Comparison of ENCODE assay signal across 20 mouse cellular contexts in the genomic region with DNA sequence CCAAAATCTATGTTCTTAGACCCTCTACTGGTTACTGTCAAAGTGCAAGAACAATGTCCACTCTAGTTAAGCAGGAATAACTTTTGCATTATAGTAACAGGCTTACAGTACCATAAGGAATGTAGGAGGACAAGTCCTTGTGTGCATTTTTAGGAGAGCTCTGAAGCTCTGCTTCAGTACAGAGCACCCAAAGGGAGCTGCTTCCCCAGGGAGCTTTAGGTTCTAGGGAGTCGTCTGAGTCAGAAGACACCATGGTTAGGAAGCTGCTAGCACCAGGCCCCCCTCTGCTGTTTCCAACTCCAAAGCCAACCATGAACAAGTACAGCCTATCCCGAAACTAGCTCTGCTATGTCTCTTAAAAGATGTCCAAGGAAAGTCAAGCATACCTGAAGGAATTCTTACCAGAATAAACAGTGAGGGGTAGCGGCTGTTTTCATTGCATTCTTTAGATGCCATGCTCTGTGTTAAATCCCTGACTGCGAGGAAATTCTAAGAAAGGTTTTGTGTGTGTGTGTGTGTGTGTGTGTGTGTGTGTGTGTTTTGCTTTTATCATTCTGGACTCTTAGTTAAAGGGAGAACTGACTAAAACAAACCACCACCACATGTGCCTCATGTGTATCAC.
DNase-seq lines count a peak whose midpoint lies in the region; ATAC-seq and TF ChIP-seq lines count a peak whose summit lies in the region.
"Had no signal": no experiment of that assay in that cellular context is flagged by ENCODE, and none has a peak within 500 bp of the region (broad histone marks: within the 10 kb centered on the region; RNA-seq: fewer than 3 reads in every experiment).

No protein-coding gene starts in this region.

- 0 out of 2 replicates have a peak overlapping the region, but pooled peaks have one; percentile 8 for H3K27ac ChIP-seq in heart, embryonic 13.5 days (replicated peaks)
- no peak overlapping the region for H3K27ac ChIP-seq in midbrain, embryonic 11.5 days (ENCODE audit: low read depth, low read length)
- no peak overlapping the region for H3K27ac ChIP-seq in midbrain, embryonic 16.5 days (ENCODE audit: low read length)
- no peak overlapping the region for H3K27ac ChIP-seq in left cerebral cortex, adult 2 months
- H3K27ac ChIP-seq: embryonic facial prominence, embryonic 15.5 days; forebrain, embryonic 10.5 days; liver, embryonic 15.5 days had no signal

- no peak for DNase-seq in heart, postnatal 4 days
- DNase-seq in midbrain, embryonic 11.5 days (ENCODE audit: low spot score, missing footprints), result peak; percentile 82
- peak; percentile 4 for DNase-seq in lung, postnatal 10 days
- DNase-seq in urinary bladder, postnatal 14 days (ENCODE audit: low spot score), result no peak
- no peak for DNase-seq in ovary, postnatal 10 days (ENCODE audit: low spot score)
- DNase-seq in left cerebral cortex, adult 2 months (ENCODE audit: extremely low spot score in 1 of 2, low spot score in 2 of 2), result no peak
- DNase-seq: adrenal gland, postnatal 25 days; cerebellum, adult 9-10 months; gastrocnemius, postnatal 25 days; kidney, adult 8-10 months; right cerebral cortex, postnatal 14 days; thymus, adult 18-20 months had no signal

- no peak overlapping the region for H3K9ac ChIP-seq in heart, embryonic 13.5 days
- no peak overlapping the region for H3K9ac ChIP-seq in midbrain, embryonic 11.5 days (ENCODE audit: low read length)
- no peak overlapping the region for H3K9ac ChIP-seq in midbrain, embryonic 16.5 days (ENCODE audit: low read depth, low read length)
- H3K9ac ChIP-seq: embryonic facial prominence, embryonic 15.5 days; liver, embryonic 15.5 days had no signal

- H3K9me3 ChIP-seq in heart, embryonic 13.5 days, result no peaks in the 10 kb centered on the region
- no peaks in the 10 kb centered on the region for H3K9me3 ChIP-seq in midbrain, embryonic 11.5 days (ENCODE audit: control insufficient read depth, low read length)
- no peaks in the 10 kb centered on the region for H3K9me3 ChIP-seq in midbrain, embryonic 16.5 days (replicated peaks; ENCODE audit: control insufficient read depth, low read length, poor library complexity, severe bottlenecking)
- H3K9me3 ChIP-seq: embryonic facial prominence, embryonic 15.5 days; forebrain, embryonic 10.5 days; liver, embryonic 15.5 days had no signal

- no peak for ATAC-seq in heart, embryonic 13.5 days (ENCODE audit: extremely low read depth, insufficient number of reproducible peaks, low FRiP score, low TSS enrichment)
- ATAC-seq in midbrain, embryonic 11.5 days (ENCODE audit: low FRiP score), result no peak
- ATAC-seq in midbrain, embryonic 16.5 days, result no peak
- ATAC-seq: activated CD4-positive, CD25-positive, alpha-beta regulatory T cell, adult 4 months; hindbrain, embryonic 16.5 days had no signal

- H3K4me3 ChIP-seq in heart, embryonic 13.5 days, result no peak overlapping the region
- H3K4me3 ChIP-seq in midbrain, embryonic 11.5 days (ENCODE audit: low read depth, low read length), result no peak overlapping the region
- no peak overlapping the region for H3K4me3 ChIP-seq in midbrain, embryonic 16.5 days (ENCODE audit: low read depth, low read length)
- H3K4me3 ChIP-seq in left cerebral cortex, adult 2 months, result no peak overlapping the region
- H3K4me3 ChIP-seq: embryonic facial prominence, embryonic 15.5 days; forebrain, embryonic 10.5 days; liver, embryonic 15.5 days had no signal

- intact Hi-C loops in left cerebral cortex, adult 2 months (cut with DNase I), result no loop called here

- H3K36me3 ChIP-seq in heart, embryonic 13.5 days, result no peaks in the 10 kb centered on the region
- no peaks in the 10 kb centered on the region for H3K36me3 ChIP-seq in midbrain, embryonic 11.5 days (ENCODE audit: control insufficient read depth, insufficient read depth, low read length)
- no peaks in the 10 kb centered on the region for H3K36me3 ChIP-seq in midbrain, embryonic 16.5 days (ENCODE audit: control insufficient read depth, insufficient read depth, low read length)
- H3K36me3 ChIP-seq: embryonic facial prominence, embryonic 15.5 days; forebrain, embryonic 10.5 days; liver, embryonic 15.5 days had no signal

- no peak for TF ChIP-seq CTCF in left cerebral cortex, adult 2 months (IDR thresholded peaks at IDR 0.05)

- H3K27me3 ChIP-seq in heart, embryonic 13.5 days (replicated peaks), result no peaks in the 10 kb centered on the region
- H3K27me3 ChIP-seq in midbrain, embryonic 11.5 days (ENCODE audit: control insufficient read depth, insufficient read depth, low read length), result no peaks in the 10 kb centered on the region
- no peaks in the 10 kb centered on the region for H3K27me3 ChIP-seq in midbrain, embryonic 16.5 days (ENCODE audit: control insufficient read depth, insufficient read depth, low read depth, low read length)
- H3K27me3 ChIP-seq: embryonic facial prominence, embryonic 15.5 days; liver, embryonic 15.5 days had no signal

- no peak overlapping the region for H3K4me2 ChIP-seq in heart, embryonic 13.5 days
- no peak overlapping the region for H3K4me2 ChIP-seq in midbrain, embryonic 11.5 days
- H3K4me2 ChIP-seq in midbrain, embryonic 16.5 days (ENCODE audit: low read length), result no peak overlapping the region
- H3K4me2 ChIP-seq: embryonic facial prominence, embryonic 15.5 days; heart, embryonic 11.5 days; liver, embryonic 15.5 days had no signal

- WGBS in heart, embryonic 13.5 days, result 33% methylated on average over 4 of the region's 4 CpGs
- 53% methylated on average over 4 of the region's 4 CpGs for WGBS in midbrain, embryonic 11.5 days
- 59% methylated on average over 4 of the region's 4 CpGs for WGBS in midbrain, embryonic 16.5 days

- H3K4me1 ChIP-seq in heart, embryonic 13.5 days, result peaks cover 29% of the 10 kb centered on the region
- H3K4me1 ChIP-seq in midbrain, embryonic 11.5 days (ENCODE audit: control insufficient read depth, insufficient read depth, low read length), result no peaks in the 10 kb centered on the region
- peaks cover 6% of the 10 kb centered on the region; the same call in 1 of the 2 replicates for H3K4me1 ChIP-seq in midbrain, embryonic 16.5 days (ENCODE audit: control insufficient read depth, insufficient read depth, low read length)
- H3K4me1 ChIP-seq: embryonic facial prominence, embryonic 15.5 days; liver, embryonic 15.5 days had no signal

Comparison
In these comparisons a context has a peak if more than half of its experiments do, and no peak if none do; other contexts are left out.
1. DNase-seq: peak in midbrain, embryonic 11.5 days (single experiment) and lung, postnatal 10 days (single experiment); none in heart, postnatal 4 days (single experiment), urinary bladder, postnatal 14 days (single experiment), ovary, postnatal 10 days (single experiment) and left cerebral cortex, adult 2 months (0 of 2).